Mouse (Mus musculus): ENCODE measurements around the gene Ccdc149. TPM values are rescaled to one million over a fixed set of nuclear protein-coding genes. Genes with fewer than 3 reads are reported as not detected.

Ccdc149 gene
- polyA plus RNA-seq, 1 experiment: not detected

DNA sequence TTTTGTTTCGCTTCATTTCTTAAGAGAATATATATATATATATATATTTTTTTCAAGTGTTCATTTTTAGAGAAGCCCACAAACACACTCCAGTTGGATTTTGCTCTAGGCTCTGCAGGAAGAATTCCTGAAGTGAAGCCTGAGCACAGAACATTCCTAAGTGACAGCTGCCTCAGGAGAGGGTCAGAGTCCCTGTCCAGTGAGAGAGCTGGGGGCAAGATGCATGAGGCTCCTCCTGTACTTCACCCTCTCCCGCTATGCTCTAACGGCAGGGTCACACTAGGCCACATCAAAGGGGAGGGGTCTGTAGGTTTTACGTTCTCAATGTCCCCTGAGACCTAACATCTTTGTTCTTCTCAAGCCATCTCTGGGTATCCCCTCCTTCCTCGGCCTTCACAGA lies 106.8 kb downstream of the Ccdc149 start:
- Histone ChIP-seq H3K36me3 (ENCODE audit: control insufficient read depth, insufficient read depth) (no peaks in the 10 kb centered on the region), H3K4me3 (no peak overlapping the region), H3K79me2 (ENCODE audit: control insufficient read depth, insufficient read depth) (no peaks in the 10 kb centered on the region), H3ac (ENCODE audit: control insufficient read depth, insufficient read length) (no peak overlapping the region), H3K27me3 (ENCODE audit: control insufficient read depth, insufficient read depth, insufficient read length) (no peaks in the 10 kb centered on the region), H3K4me2 (ENCODE audit: low read depth) (no peak overlapping the region)
- TF ChIP-seq CEBPB (IDR thresholded peaks at IDR 0.05; ENCODE audit: insufficient read depth, poor library complexity, severe bottlenecking) (no peak), MAX (IDR thresholded peaks at IDR 0.05; ENCODE audit: low read depth) (no peak), SRF (IDR thresholded peaks at IDR 0.05; ENCODE audit: control insufficient read depth, insufficient read length, low read depth) (no peak), REST (IDR thresholded peaks at IDR 0.05; ENCODE audit: insufficient read depth, insufficient read length) (no peak), MYOG (IDR thresholded peaks at IDR 0.05; ENCODE audit: control insufficient read depth in 1 of 3, insufficient read depth in 1 of 3, insufficient read length in 2 of 3, low read depth in 2 of 3) (no peak), POLR2AphosphoS2 (IDR thresholded peaks at IDR 0.05; ENCODE audit: insufficient read length, low read depth) (no peak), POLR2A (IDR thresholded peaks at IDR 0.05; ENCODE audit: insufficient read length, low read depth) (no peak), MYOD1 (IDR thresholded peaks at IDR 0.05; ENCODE audit: control insufficient read depth in 1 of 3, insufficient read length in 2 of 3, low read depth in 2 of 3) (no peak), TCF12 (IDR thresholded peaks at IDR 0.05; ENCODE audit: insufficient read depth, poor library complexity, severe bottlenecking) (no peak), USF1 (IDR thresholded peaks at IDR 0.05; ENCODE audit: low read depth) (no peak)

DNA sequence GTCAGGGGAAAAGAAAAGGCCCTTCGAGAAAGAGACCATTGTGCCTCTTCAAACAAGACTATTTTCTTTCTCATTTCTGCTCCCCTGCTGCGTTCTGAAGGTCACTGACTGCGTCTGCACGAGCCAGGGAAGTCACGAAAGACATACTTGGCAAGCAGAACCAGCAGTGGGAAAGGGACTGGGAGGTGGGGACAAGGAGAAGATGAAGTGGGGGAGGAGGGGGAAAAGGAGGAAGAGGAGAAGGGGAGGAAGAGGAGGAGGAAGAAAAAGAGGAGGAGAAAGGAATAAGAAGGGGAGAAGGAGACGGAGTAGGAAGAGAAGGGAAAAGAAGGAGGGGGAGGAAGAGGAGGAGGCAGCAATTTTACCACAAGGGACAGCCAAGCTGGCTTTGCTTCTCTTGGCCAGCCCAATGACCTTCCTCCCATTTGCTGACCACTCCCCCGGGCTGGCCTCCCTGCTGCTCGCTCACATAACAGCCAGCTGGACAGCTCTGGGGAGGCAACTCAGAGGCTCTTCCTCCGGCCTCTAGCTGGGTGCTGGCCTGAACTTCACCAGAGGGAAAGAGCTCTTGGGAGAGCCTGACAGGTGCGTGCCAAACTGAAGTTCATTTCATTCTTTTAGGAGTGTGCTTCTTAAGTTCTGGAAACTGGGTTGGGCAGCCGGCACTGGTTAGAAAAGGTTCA lies 107.7 kb downstream of the Ccdc149 start, which contains the start of gene Sod3:
Sod3 (plus strand) TSS at position 324 of the 683 bp plus-strand sequence.
- no peaks in the 10 kb centered on the region for H3K36me3 ChIP-seq (ENCODE audit: control insufficient read depth, insufficient read depth)
- peak within 1 kb of the TSS; percentile 12 for H3K4me2 ChIP-seq (ENCODE audit: low read depth)
- H3ac ChIP-seq (ENCODE audit: control insufficient read depth, insufficient read length): no peak within 1 kb of the TSS
- H3K4me3 ChIP-seq: no peak within 1 kb of the TSS
- TF ChIP-seq SRF (IDR thresholded peaks at IDR 0.05; ENCODE audit: control insufficient read depth, insufficient read length, low read depth): no peak
- TF ChIP-seq MAX (IDR thresholded peaks at IDR 0.05; ENCODE audit: low read depth): no peak
- TF ChIP-seq REST (IDR thresholded peaks at IDR 0.05; ENCODE audit: insufficient read depth, insufficient read length): no peak
- no peak for TF ChIP-seq MYOG (IDR thresholded peaks at IDR 0.05; ENCODE audit: control insufficient read depth in 1 of 3, insufficient read depth in 1 of 3, insufficient read length in 2 of 3, low read depth in 2 of 3)
- no peak for TF ChIP-seq TCF12 (IDR thresholded peaks at IDR 0.05; ENCODE audit: insufficient read depth, poor library complexity, severe bottlenecking)
- no peak for TF ChIP-seq MYOD1 (IDR thresholded peaks at IDR 0.05; ENCODE audit: control insufficient read depth in 1 of 3, insufficient read length in 2 of 3, low read depth in 2 of 3)
- no peaks in the 10 kb centered on the region for H3K79me2 ChIP-seq (ENCODE audit: control insufficient read depth, insufficient read depth)
- H3K27me3 ChIP-seq (ENCODE audit: control insufficient read depth, insufficient read depth, insufficient read length): no peaks in the 10 kb centered on the region

DNA sequence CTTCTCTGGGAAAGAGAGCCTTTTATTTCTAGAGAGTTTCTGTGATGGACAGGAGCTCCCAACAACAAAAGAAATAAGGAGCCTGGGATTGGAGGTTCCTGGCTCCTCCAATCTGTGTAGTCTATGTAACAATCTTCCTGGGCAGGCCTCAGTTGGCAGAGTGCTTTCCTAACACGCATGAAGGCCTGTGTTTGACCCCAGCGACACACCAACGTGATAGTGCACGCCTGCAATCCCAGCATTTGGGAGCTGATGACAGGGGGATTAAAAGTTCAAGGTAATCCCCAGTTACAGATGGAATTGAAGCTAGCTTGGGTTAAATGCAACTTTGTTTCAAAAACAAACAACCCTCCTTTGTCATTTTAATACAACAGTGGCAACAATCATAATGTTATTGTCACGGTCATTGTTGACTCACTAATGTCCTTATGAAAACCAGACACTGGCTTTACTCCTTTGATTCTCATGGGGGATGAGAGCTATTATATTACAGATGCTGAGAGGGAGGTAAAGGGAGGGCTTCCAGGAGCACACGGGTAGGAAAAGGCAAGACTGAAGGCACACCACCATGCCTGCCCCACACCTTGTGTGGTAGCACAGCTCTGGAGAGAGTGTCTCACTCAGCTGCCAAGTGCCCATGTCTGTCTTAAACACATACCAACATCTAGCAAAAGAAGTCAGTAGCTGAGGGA lies 108.4 kb downstream of the Ccdc149 start:
- no peaks in the 10 kb centered on the region for H3K79me2 ChIP-seq (ENCODE audit: control insufficient read depth, insufficient read depth)
- no peaks in the 10 kb centered on the region for H3K36me3 ChIP-seq (ENCODE audit: control insufficient read depth, insufficient read depth)
- H3K4me2 ChIP-seq (ENCODE audit: low read depth): no peak overlapping the region
- no peaks in the 10 kb centered on the region for H3K27me3 ChIP-seq (ENCODE audit: control insufficient read depth, insufficient read depth, insufficient read length)
- H3K4me3 ChIP-seq: no peak overlapping the region
- H3ac ChIP-seq (ENCODE audit: control insufficient read depth, insufficient read length): no peak overlapping the region
- no peak for TF ChIP-seq E2F4 (IDR thresholded peaks at IDR 0.05; ENCODE audit: insufficient read depth)
- no peak for TF ChIP-seq TCF3 (IDR thresholded peaks at IDR 0.05; ENCODE audit: insufficient read length, low read depth)
- no peak for TF ChIP-seq POLR2AphosphoS2 (IDR thresholded peaks at IDR 0.05; ENCODE audit: insufficient read length, low read depth)
- TF ChIP-seq MAX (IDR thresholded peaks at IDR 0.05; ENCODE audit: low read depth): no peak
- TF ChIP-seq TCF12 (IDR thresholded peaks at IDR 0.05; ENCODE audit: insufficient read depth, poor library complexity, severe bottlenecking): no peak
- TF ChIP-seq CEBPB (IDR thresholded peaks at IDR 0.05; ENCODE audit: insufficient read depth, poor library complexity, severe bottlenecking): no peak
- TF ChIP-seq MYOD1 (IDR thresholded peaks at IDR 0.05; ENCODE audit: control insufficient read depth in 1 of 3, insufficient read length in 2 of 3, low read depth in 2 of 3): no peak
- TF ChIP-seq SRF (IDR thresholded peaks at IDR 0.05; ENCODE audit: control insufficient read depth, insufficient read length, low read depth): no peak
- TF ChIP-seq MYOG (IDR thresholded peaks at IDR 0.05; ENCODE audit: control insufficient read depth in 1 of 3, insufficient read depth in 1 of 3, insufficient read length in 2 of 3, low read depth in 2 of 3): no peak
- no peak for TF ChIP-seq POLR2A (IDR thresholded peaks at IDR 0.05; ENCODE audit: insufficient read length, low read depth)
- TF ChIP-seq REST (IDR thresholded peaks at IDR 0.05; ENCODE audit: insufficient read depth, insufficient read length): no peak
- TF ChIP-seq USF1 (IDR thresholded peaks at IDR 0.05; ENCODE audit: low read depth): no peak

DNA sequence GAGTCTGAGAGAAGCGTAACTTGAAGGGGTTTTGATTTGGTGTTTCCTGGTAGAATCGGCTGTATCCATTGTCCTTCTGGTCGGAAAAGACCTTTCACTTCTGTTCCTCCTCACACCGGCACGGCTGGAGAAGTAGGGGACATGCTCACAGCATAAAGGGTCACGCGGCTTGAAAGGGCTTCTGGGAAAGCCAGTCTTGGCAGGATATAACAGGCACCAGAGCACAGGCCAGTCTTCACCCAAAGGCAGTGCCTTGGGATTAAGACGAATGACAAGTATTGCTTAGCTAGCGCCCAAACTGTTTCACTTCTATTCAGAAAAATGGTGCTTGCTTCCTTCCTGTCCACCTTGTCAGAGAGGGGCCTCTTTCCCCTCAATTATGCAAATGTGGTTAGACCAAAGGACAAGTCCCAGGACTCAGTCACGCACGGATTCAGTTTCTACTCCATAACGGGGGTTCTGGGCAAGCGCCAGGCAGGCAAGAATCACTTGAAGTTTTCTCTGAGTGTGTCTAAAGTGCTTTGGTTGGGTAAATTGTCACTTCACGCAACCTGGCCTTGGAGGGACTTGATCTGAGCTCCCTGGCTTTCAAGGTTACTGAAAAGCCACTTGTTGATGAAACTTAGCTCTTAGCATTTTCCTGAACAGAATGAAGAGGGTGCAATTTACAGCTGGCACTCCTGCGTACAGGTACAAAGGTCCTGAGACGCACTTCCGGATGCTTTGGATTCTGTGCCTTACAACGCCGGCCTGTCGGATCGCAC lies 110.9 kb downstream of the Ccdc149 start:
- Histone ChIP-seq H3K27me3 (ENCODE audit: control insufficient read depth, insufficient read depth, insufficient read length) (no peaks in the 10 kb centered on the region), H3K79me2 (ENCODE audit: control insufficient read depth, insufficient read depth) (no peaks in the 10 kb centered on the region), H3ac (ENCODE audit: control insufficient read depth, insufficient read length) (no peak overlapping the region), H3K36me3 (ENCODE audit: control insufficient read depth, insufficient read depth) (no peaks in the 10 kb centered on the region), H3K4me2 (ENCODE audit: low read depth) (no peak overlapping the region), H3K4me3 (no peak overlapping the region)
- no peak for TF ChIP-seq MYOG (IDR thresholded peaks at IDR 0.05; ENCODE audit: control insufficient read depth in 1 of 3, insufficient read depth in 1 of 3, insufficient read length in 2 of 3, low read depth in 2 of 3)
- TF ChIP-seq TCF12 (IDR thresholded peaks at IDR 0.05; ENCODE audit: insufficient read depth, poor library complexity, severe bottlenecking): no peak
- no peak for TF ChIP-seq POLR2A (IDR thresholded peaks at IDR 0.05; ENCODE audit: insufficient read length, low read depth)
- TF ChIP-seq E2F4 (IDR thresholded peaks at IDR 0.05; ENCODE audit: insufficient read depth): no peak
- no peak for TF ChIP-seq USF1 (IDR thresholded peaks at IDR 0.05; ENCODE audit: low read depth)
